Mouse (Mus musculus) CH12.LX (cell line): Measurements from ENCODE around the gene Galnt4.

Source experiments
- CTCF ChIP-seq, 2 experiments: IDR thresholded peaks in 1 of 2; conservative IDR thresholded peaks in 1 of 2; 2 replicates each; pipeline ENCODE4 v1.5.1; 2011 to 2012; ENCODE audit warnings: low read depth in 2 of 2, low read length in 2 of 2, improper control_type of control experiment in 1 of 2, inconsistent platforms in 1 of 2, mild to moderate bottlenecking in 1 of 2, moderate library complexity in 1 of 2
- EP300 ChIP-seq: IDR thresholded peaks from 2 replicates; pipeline ENCODE4 v1.6.1; 2011; ENCODE audit warnings: low read length, improper control_type of control experiment
- ETS1 ChIP-seq: conservative IDR thresholded peaks from 2 replicates; pipeline ENCODE4 v1.6.1; 2012; ENCODE audit warnings: low read depth, mild to moderate bottlenecking, inconsistent platforms, low read length, improper control_type of control experiment, moderate library complexity
- MAZ ChIP-seq: IDR thresholded peaks from 2 replicates; pipeline ENCODE4 v1.6.1; 2012; ENCODE audit warnings: low read depth, mild to moderate bottlenecking, inconsistent platforms, low read length, improper control_type of control experiment, moderate library complexity
- NELFE ChIP-seq: IDR thresholded peaks from 2 replicates; pipeline ENCODE4 v1.6.1; 2011; ENCODE audit warnings: low read depth, low read length, improper control_type of control experiment
- PAX5 ChIP-seq: IDR thresholded peaks from 2 replicates; pipeline ENCODE4 v1.6.1; 2012; ENCODE audit warnings: low read length, inconsistent platforms, mixed read lengths
- POLR2A ChIP-seq: IDR thresholded peaks from 2 replicates; pipeline ENCODE4 v1.6.1; 2011; ENCODE audit warnings: low read depth, mild to moderate bottlenecking, improper control_type of control experiment, low read length
- RAD21 ChIP-seq: IDR thresholded peaks from 2 replicates; pipeline ENCODE4 v1.6.1; 2011; ENCODE audit warnings: low read depth, mild to moderate bottlenecking, low read length, improper control_type of control experiment, moderate library complexity
- RCOR1 ChIP-seq: conservative IDR thresholded peaks from 2 replicates; pipeline ENCODE4 v1.6.1; 2012; ENCODE audit warnings: low read depth, mild to moderate bottlenecking, inconsistent platforms, low read length, improper control_type of control experiment
- SIN3A ChIP-seq: IDR thresholded peaks from 2 replicates; pipeline ENCODE4 v1.6.1; 2012; ENCODE audit warnings: low read length, improper control_type of control experiment, inconsistent platforms
- SMC3 ChIP-seq: IDR thresholded peaks from 2 replicates; pipeline ENCODE4 v1.6.1; 2011; ENCODE audit warnings: low read depth, low read length, improper control_type of control experiment
- ZKSCAN1 ChIP-seq: IDR thresholded peaks from 2 replicates; pipeline ENCODE4 v1.6.1; 2012; ENCODE audit warnings: low read depth, inconsistent platforms, low read length, improper control_type of control experiment, borderline replicate concordance

GRCm38 (mm10) chr10:99061418-99061817 is 46.5 kb upstream of the Galnt4 start:
- no peak for TF ChIP-seq MAZ
- TF ChIP-seq RAD21, result no peak
- TF ChIP-seq CTCF (conservative IDR thresholded peaks at IDR 0.05 in 1 of 2, IDR thresholded peaks at IDR 0.05 in 1 of 2; ENCODE audit: low read depth in 2 of 2, low read length in 2 of 2), result no peak
- no peak for TF ChIP-seq POLR2A
- TF ChIP-seq ETS1, result no peak
- TF ChIP-seq SMC3, result no peak
- TF ChIP-seq EP300, result no peak
- TF ChIP-seq PAX5, result no peak
- no peak for TF ChIP-seq ZKSCAN1
- no peak for TF ChIP-seq SIN3A
- TF ChIP-seq RCOR1, result no peak
- TF ChIP-seq NELFE, result no peak
